Mouse (Mus musculus) myocyte (in vitro differentiated cells): Measurements from ENCODE around the gene Mrpl42. TPM values are rescaled to one million over a fixed set of nuclear protein-coding genes. Genes with fewer than 3 reads are reported as not detected.

ENCODE experiments used
- H3K27me3 ChIP-seq: one replicate; pipeline ENCODE4 v1.6.1; 2011; ENCODE audit not compliant: control insufficient read depth, insufficient read depth, insufficient read length
- H3K36me3 ChIP-seq: one replicate; pipeline ENCODE4 v1.6.1; 2011; ENCODE audit not compliant: control insufficient read depth, insufficient read depth
- H3K4me2 ChIP-seq: one replicate; pipeline ENCODE4 v1.6.1; 2011; ENCODE audit warnings: low read depth, control low read depth
- H3K4me3 ChIP-seq: one replicate; pipeline ENCODE4 v1.5.1; 2011; ENCODE audit warnings: mild to moderate bottlenecking, control low read depth, moderate library complexity
- H3K79me2 ChIP-seq: one replicate; pipeline ENCODE4 v1.6.1; 2011; ENCODE audit not compliant: control insufficient read depth, insufficient read depth
- H3ac ChIP-seq: one replicate; pipeline ENCODE4 v1.6.1; 2011; ENCODE audit not compliant: control insufficient read depth, insufficient read length
- CEBPB ChIP-seq: IDR thresholded peaks from 2 replicates; pipeline ENCODE4 v1.6.1; 2011; ENCODE audit warnings: mild to moderate bottlenecking, moderate library complexity; ENCODE audit not compliant: poor library complexity, insufficient read depth, severe bottlenecking
- E2F4 ChIP-seq: IDR thresholded peaks from one replicate; pipeline ENCODE4 v1.6.1; 2011; ENCODE audit warnings: mild to moderate bottlenecking, control low read depth, moderate library complexity; ENCODE audit not compliant: insufficient read depth
- MAX ChIP-seq: IDR thresholded peaks from one replicate; pipeline ENCODE4 v1.6.1; 2011; ENCODE audit warnings: low read depth, mild to moderate bottlenecking, control low read depth
- MYOD1 ChIP-seq, 3 experiments: IDR thresholded peaks; one replicate each; pipeline ENCODE4 v1.6.1; 2011; ENCODE audit warnings: control low read depth in 2 of 3, low read depth in 2 of 3, mild to moderate bottlenecking in 2 of 3, moderate library complexity in 1 of 3; ENCODE audit not compliant: insufficient read length in 2 of 3, control insufficient read depth in 1 of 3
- MYOG ChIP-seq, 3 experiments: IDR thresholded peaks; one replicate each; pipeline ENCODE4 v1.6.1; 2011; ENCODE audit warnings: control low read depth in 2 of 3, low read depth in 2 of 3, mild to moderate bottlenecking in 2 of 3; ENCODE audit not compliant: insufficient read length in 2 of 3, control insufficient read depth in 1 of 3, insufficient read depth in 1 of 3
- POLR2A ChIP-seq: IDR thresholded peaks from one replicate; pipeline ENCODE4 v1.6.1; 2011; ENCODE audit warnings: low read depth, mild to moderate bottlenecking, control low read depth, moderate library complexity; ENCODE audit not compliant: insufficient read length
- POLR2AphosphoS2 ChIP-seq: IDR thresholded peaks from one replicate; pipeline ENCODE4 v1.6.1; 2011; ENCODE audit warnings: low read depth, control low read depth; ENCODE audit not compliant: insufficient read length
- REST ChIP-seq: IDR thresholded peaks from one replicate; pipeline ENCODE4 v1.6.1; 2011; ENCODE audit warnings: mild to moderate bottlenecking, control low read depth, moderate library complexity; ENCODE audit not compliant: insufficient read depth, insufficient read length
- SRF ChIP-seq: IDR thresholded peaks from one replicate; pipeline ENCODE4 v1.6.1; 2011; ENCODE audit warnings: low read depth; ENCODE audit not compliant: control insufficient read depth, insufficient read length
- TCF12 ChIP-seq: IDR thresholded peaks from one replicate; pipeline ENCODE4 v1.6.1; 2011; ENCODE audit warnings: mild to moderate bottlenecking, control low read depth; ENCODE audit not compliant: poor library complexity, insufficient read depth, severe bottlenecking
- TCF3 ChIP-seq: IDR thresholded peaks from one replicate; pipeline ENCODE4 v1.6.1; 2011; ENCODE audit warnings: low read depth, control low read depth; ENCODE audit not compliant: insufficient read length
- USF1 ChIP-seq: IDR thresholded peaks from one replicate; pipeline ENCODE4 v1.6.1; 2011; ENCODE audit warnings: low read depth, mild to moderate bottlenecking, control low read depth, moderate library complexity
- polyA plus RNA-seq: library from polyadenylated mRNA; unstranded; fragments of >200 nt; fragmentation: generic; extraction: Trizol; gene quantifications from one replicate; pipeline ENCODE4 v1.2.1, GENCODE M21; 2012; ENCODE audit warnings: missing spikeins

Gene Mrpl42
- polyA plus RNA-seq, 1 experiment = 177 TPM

DNA sequence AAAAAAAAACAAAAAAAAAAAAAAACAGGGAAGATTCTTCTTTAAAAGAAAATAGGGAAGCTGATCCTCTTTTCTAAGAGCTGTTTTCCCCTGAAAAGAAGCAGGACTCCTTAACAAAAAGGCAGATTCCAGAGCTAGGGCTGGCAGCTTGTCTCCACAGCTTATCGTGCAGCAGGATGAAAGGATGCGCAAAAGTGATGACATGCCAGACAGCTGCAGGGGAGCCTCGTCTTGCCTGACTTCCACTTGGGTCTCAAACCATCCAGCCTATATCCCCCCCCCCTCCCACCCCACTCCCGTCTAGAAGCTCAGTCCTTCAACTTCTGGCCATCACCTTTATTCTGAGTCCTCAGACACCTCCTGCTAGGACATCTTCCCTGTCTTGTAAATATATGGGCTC is 32.8 kb downstream of the Mrpl42 start:
- TF ChIP-seq MYOG (IDR thresholded peaks at IDR 0.05; ENCODE audit: control insufficient read depth in 1 of 3, insufficient read depth in 1 of 3, insufficient read length in 2 of 3, low read depth in 2 of 3) (peak in 1 of 3 experiments; percentile 29), MYOD1 (IDR thresholded peaks at IDR 0.05; ENCODE audit: control insufficient read depth in 1 of 3, insufficient read length in 2 of 3, low read depth in 2 of 3) (peak in 2 of 3 experiments; percentile 75 to 76), TCF3 (no peak)
- Histone ChIP-seq H3ac (no peak overlapping the region), H3K27me3 (no peaks in the 10 kb centered on the region), H3K4me3 (no peak overlapping the region), H3K4me2 (no peak overlapping the region), H3K79me2 (no peaks in the 10 kb centered on the region), H3K36me3 (no peaks in the 10 kb centered on the region)

DNA sequence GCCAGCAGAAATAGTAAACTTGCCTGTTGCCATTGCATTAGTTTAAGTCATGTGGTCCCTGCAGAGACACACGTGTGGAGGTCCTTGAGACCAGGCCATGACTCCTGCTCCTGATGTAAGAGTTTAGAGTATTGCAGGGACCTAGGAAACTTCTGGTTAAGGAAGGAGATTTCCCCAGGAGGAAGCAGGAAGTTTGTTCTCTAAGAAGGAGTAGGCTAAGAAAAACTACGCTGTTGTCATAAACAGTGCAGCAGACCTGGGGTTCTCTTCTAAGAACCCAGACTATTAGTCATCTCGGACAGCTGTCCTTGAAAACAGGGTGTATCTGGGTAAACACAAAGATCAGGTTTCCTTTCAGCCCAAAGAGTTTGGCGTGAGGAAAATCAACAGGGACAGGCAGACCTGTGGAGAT is 36.2 kb downstream of the Mrpl42 start:
- H3K4me2 ChIP-seq = peak overlapping the region; percentile 94
- no peak overlapping the region for H3K4me3 ChIP-seq
- TF ChIP-seq USF1 (peak; percentile 70), E2F4 (no peak), POLR2AphosphoS2 (no peak), TCF12 (peak; percentile 77), TCF3 (no peak), POLR2A (peak; percentile 15), SRF (no peak), CEBPB (peak; percentile 90; the same call in 1 of the 2 replicates), REST (no peak), MYOD1 (IDR thresholded peaks at IDR 0.05; ENCODE audit: control insufficient read depth in 1 of 3, insufficient read length in 2 of 3, low read depth in 2 of 3) (peak; percentile 46 to 76 (median 74)), MYOG (IDR thresholded peaks at IDR 0.05; ENCODE audit: control insufficient read depth in 1 of 3, insufficient read depth in 1 of 3, insufficient read length in 2 of 3, low read depth in 2 of 3) (peak in 2 of 3 experiments; percentile 9 to 80), MAX (peak; percentile 85)
- H3K27me3 ChIP-seq = no peaks in the 10 kb centered on the region
- no peaks in the 10 kb centered on the region for H3K36me3 ChIP-seq
- no peaks in the 10 kb centered on the region for H3K79me2 ChIP-seq
- H3ac ChIP-seq = no peak overlapping the region

DNA sequence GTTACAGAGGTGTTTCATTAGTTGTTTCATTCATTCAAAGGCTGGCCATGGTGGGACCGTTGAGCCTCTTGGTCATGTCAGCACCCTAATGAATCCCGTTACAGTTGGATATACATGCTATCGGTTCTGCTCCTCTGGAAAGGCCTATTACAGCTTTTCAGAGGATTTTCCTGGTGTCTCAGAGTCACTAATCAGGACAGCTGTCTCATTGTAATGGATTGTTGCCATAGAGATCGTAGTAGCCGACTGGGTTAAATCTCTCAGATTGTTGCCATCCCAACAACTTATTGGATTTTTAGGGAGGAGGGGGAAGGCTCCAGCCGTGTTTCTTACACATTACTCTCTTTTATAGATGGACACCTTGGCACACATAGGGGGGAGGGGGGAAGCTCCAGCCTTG is 37.2 kb downstream of the Mrpl42 start:
- no peak overlapping the region for H3K4me3 ChIP-seq
- H3K27me3 ChIP-seq = no peaks in the 10 kb centered on the region
- peak overlapping the region; percentile 36 for H3K4me2 ChIP-seq
- no peaks in the 10 kb centered on the region for H3K79me2 ChIP-seq
- TF ChIP-seq USF1 (no peak), CEBPB (no peak), MYOD1 (IDR thresholded peaks at IDR 0.05; ENCODE audit: control insufficient read depth in 1 of 3, insufficient read length in 2 of 3, low read depth in 2 of 3) (no peak), POLR2A (no peak), MAX (no peak), REST (no peak), SRF (no peak), POLR2AphosphoS2 (no peak)
- H3K36me3 ChIP-seq = no peaks in the 10 kb centered on the region
- no peak overlapping the region for H3ac ChIP-seq

DNA sequence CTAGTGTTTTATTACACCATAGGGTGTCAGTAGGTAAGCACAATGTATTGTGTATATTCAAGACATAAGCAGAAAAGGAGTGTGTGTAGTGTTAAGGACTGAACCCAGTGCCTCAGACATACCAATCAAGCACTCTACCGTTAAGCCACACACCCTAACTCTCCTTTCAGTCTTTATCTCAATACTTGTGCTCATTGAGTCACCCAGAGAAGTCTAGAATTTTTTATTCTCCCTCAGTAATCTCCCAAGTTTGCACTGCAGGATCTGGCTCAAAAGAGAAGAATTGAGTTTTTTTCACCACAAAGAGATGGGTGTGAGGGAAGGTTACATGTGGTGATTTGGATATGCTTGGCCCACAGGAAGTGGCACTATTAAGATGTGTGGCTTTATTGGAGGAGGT is 39.5 kb downstream of the Mrpl42 start:
- H3K79me2 ChIP-seq = no peaks in the 10 kb centered on the region
- no peak overlapping the region for H3ac ChIP-seq
- TF ChIP-seq MAX (no peak), MYOD1 (IDR thresholded peaks at IDR 0.05; ENCODE audit: control insufficient read depth in 1 of 3, insufficient read length in 2 of 3, low read depth in 2 of 3) (no peak), CEBPB (no peak), REST (no peak), TCF3 (no peak), TCF12 (no peak), POLR2A (no peak), POLR2AphosphoS2 (no peak), MYOG (IDR thresholded peaks at IDR 0.05; ENCODE audit: control insufficient read depth in 1 of 3, insufficient read depth in 1 of 3, insufficient read length in 2 of 3, low read depth in 2 of 3) (no peak)

DNA sequence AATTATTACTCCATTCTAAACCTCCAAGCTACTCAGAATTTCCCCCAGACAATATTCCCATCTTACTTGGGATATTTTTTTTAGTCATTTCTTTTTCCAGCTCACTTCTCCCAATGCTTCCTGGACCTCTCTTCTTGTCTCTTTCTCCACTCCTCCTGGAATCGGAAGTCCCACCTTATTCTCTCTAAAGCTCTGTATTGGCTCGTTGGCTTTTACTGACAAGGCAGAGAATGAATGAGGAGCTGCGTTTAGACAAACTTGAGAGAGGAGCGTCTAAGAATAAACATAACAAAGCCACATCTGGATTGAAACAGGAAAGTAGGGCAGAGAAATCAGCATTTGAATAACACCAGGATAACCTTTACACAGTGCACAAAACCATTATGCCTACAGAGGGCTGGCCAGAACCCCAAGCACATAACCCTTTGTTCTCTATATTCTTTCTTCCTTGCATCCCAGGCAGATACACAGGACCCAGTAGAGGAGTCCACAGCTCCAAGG is 40.6 kb downstream of the Mrpl42 start:
- Histone ChIP-seq H3K36me3 (no peaks in the 10 kb centered on the region), H3K27me3 (no peaks in the 10 kb centered on the region), H3K79me2 (no peaks in the 10 kb centered on the region), H3K4me3 (no peak overlapping the region), H3K4me2 (no peak overlapping the region), H3ac (no peak overlapping the region)
- TF ChIP-seq TCF12 = no peak
- TF ChIP-seq CEBPB = no peak
- TF ChIP-seq USF1 = no peak
- TF ChIP-seq E2F4 = no peak
- TF ChIP-seq TCF3 = no peak
- no peak for TF ChIP-seq SRF
- no peak for TF ChIP-seq MYOD1 (IDR thresholded peaks at IDR 0.05; ENCODE audit: control insufficient read depth in 1 of 3, insufficient read length in 2 of 3, low read depth in 2 of 3)
- no peak for TF ChIP-seq POLR2A
- no peak for TF ChIP-seq MAX
- no peak for TF ChIP-seq REST
- TF ChIP-seq POLR2AphosphoS2 = no peak
- TF ChIP-seq MYOG (IDR thresholded peaks at IDR 0.05; ENCODE audit: control insufficient read depth in 1 of 3, insufficient read depth in 1 of 3, insufficient read length in 2 of 3, low read depth in 2 of 3) = no peak

More for the DNA sequence above, 39.5 kb downstream of the Mrpl42 start:
- Histone ChIP-seq H3K36me3 (no peaks in the 10 kb centered on the region), H3K27me3 (no peaks in the 10 kb centered on the region), H3K4me2 (no peak overlapping the region), H3K4me3 (no peak overlapping the region)
